Mouse (Mus musculus) spleen, adult 10 weeks (tissue): ENCODE data around the gene Eef1a2. TPM values are rescaled to one million over a fixed set of nuclear protein-coding genes. Genes with fewer than 3 reads are reported as not detected.

Experiments used
- polyA plus RNA-seq: library from polyadenylated mRNA; stranded (reverse); fragments of 350-450 nt; fragmentation: Illumina TruSeq; extraction: RNeasy Lipid Tissue Mini Kit (QIAGEN cat#74804); gene quantifications from one replicate; pipeline ENCODE4 v1.2.3, GENCODE M21; 2015; ENCODE audit warnings: low replicate concordance; ENCODE audit not compliant: insufficient read depth

The Eef1a2 gene
- not detected for polyA plus RNA-seq

GRCm38 (mm10) chr2:181156248-181157121 lies at the start of gene Eef1a2:
Gene Eef1a2, minus strand, starts transcription at chr2:181157014.

GRCm38 (mm10) chr2:181202422-181202821 lies 45.6 kb upstream of the Eef1a2 start, which contains the start of gene Ptk6:
Gene Ptk6, minus strand, starts transcription at chr2:181202789.

GRCm38 (mm10) chr2:181187121-181188000 lies 30.5 kb upstream of the Eef1a2 start, which contains the start of gene Ppdpf:
Gene Ppdpf, plus strand, starts transcription at chr2:181187247.

GRCm38 (mm10) chr2:181134591-181135445 lies 22.0 kb downstream of the Eef1a2 start, which contains the start of gene Kcnq2:
Gene Kcnq2, minus strand, starts transcription at chr2:181135300.

Other genes with a start within 250 kb of the Eef1a2 start
- gene Ythdf1, start 236.1 kb downstream of the Eef1a2 start, polyA plus RNA-seq: 65.2 TPM
- gene Birc7, start 228.0 kb downstream of the Eef1a2 start, polyA plus RNA-seq: not detected
- 1.1 TPM for gene Nkain4, start 202.3 kb downstream of the Eef1a2 start, polyA plus RNA-seq
- 29.3 TPM for gene Arfgap1, start 189.8 kb downstream of the Eef1a2 start, polyA plus RNA-seq
- 1.6 TPM for gene Col20a1, start 170.5 kb downstream of the Eef1a2 start, polyA plus RNA-seq
- not detected for gene Chrna4, start 113.5 kb downstream of the Eef1a2 start, polyA plus RNA-seq
- gene Kcnq2, start 21.7 kb downstream of the Eef1a2 start, polyA plus RNA-seq: not detected
- 97.7 TPM for gene Ppdpf, start 30.2 kb upstream of the Eef1a2 start, polyA plus RNA-seq
- 0.48 TPM for gene Ptk6, start 45.8 kb upstream of the Eef1a2 start, polyA plus RNA-seq
- gene Srms, start 56.2 kb upstream of the Eef1a2 start, polyA plus RNA-seq: 0.75 TPM
- not detected for gene Fndc11, start 63.0 kb upstream of the Eef1a2 start, polyA plus RNA-seq
- 71.7 TPM for gene Helz2, start 85.0 kb upstream of the Eef1a2 start, polyA plus RNA-seq
- gene Gmeb2, start 131.0 kb upstream of the Eef1a2 start, polyA plus RNA-seq: 38.0 TPM
- not detected for gene Stmn3, start 157.5 kb upstream of the Eef1a2 start, polyA plus RNA-seq
- 63.2 TPM for gene Rtel1, start 162.7 kb upstream of the Eef1a2 start, polyA plus RNA-seq
- gene Zgpat, start 207.9 kb upstream of the Eef1a2 start, polyA plus RNA-seq: 30.7 TPM
- 122 TPM for gene Arfrp1, start 208.4 kb upstream of the Eef1a2 start, polyA plus RNA-seq
- 43.1 TPM for gene Lime1, start 223.1 kb upstream of the Eef1a2 start, polyA plus RNA-seq